1 mouse cellular context compared by ENCODE assay signal in the genomic region with DNA sequence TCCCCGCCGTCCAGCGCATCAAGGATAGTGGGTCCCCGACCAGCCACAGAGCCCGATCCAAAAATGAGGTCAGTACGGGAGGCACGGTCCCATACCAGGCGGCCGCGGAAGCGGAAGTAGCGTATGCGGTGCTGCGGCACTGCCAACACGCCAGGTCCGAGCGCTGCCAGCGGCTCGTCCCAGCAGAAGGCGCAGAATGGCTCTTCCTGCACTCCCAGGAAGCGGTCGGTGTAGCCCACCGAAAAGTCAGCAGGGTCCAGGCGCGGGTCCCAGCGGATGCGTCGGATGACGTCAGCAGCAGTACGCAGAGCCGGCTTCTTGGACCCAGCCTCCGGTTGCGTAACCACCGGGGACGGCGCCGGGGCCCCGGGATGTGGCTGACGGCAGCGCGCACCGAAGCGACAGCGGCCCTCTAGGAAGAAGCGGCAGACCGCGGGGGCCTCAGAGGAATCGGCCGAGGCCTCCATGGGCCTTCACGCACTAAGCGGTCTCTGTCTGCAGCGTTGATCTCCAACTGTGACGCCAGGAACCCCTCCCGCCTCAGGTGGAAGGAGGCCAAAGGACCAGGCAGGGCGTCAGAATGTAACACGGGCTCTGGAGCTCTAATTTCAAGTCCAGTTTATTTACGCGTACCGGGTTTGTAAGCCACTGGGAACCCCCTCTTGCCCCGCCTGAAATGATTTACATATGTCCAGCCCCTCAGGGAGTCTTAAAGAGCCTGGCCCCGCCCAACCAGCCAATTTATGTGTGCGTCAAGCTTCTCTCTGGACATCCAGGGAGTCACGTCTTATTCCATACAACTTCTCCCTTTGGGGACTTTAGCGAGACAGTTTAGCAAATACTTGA.
A peak's percentile ranks its signal among the peaks of the same experiment; 100 is the strongest.
TF ChIP-seq lines count a peak whose summit lies in the region.

No protein-coding gene starts in this region.

TF ChIP-seq in myocyte, 11 proteins besides CTCF, POLR2A, EP300 and RAD21:
- TF ChIP-seq CEBPB (IDR thresholded peaks at IDR 0.05; ENCODE audit: insufficient read depth, poor library complexity, severe bottlenecking) (peak; percentile 85), MYOD1 (IDR thresholded peaks at IDR 0.05; ENCODE audit: control insufficient read depth in 1 of 3, insufficient read length in 2 of 3, low read depth in 2 of 3) (no peak), MYOG (IDR thresholded peaks at IDR 0.05; ENCODE audit: control insufficient read depth in 1 of 3, insufficient read depth in 1 of 3, insufficient read length in 2 of 3, low read depth in 2 of 3) (peak in 1 of 3 experiments; percentile 24), MAX (IDR thresholded peaks at IDR 0.05; ENCODE audit: low read depth) (no peak), TCF3 (IDR thresholded peaks at IDR 0.05; ENCODE audit: insufficient read length, low read depth) (no peak), SRF (IDR thresholded peaks at IDR 0.05; ENCODE audit: control insufficient read depth, insufficient read length, low read depth) (no peak), USF1 (IDR thresholded peaks at IDR 0.05; ENCODE audit: low read depth) (no peak), E2F4 (IDR thresholded peaks at IDR 0.05; ENCODE audit: insufficient read depth) (no peak), POLR2AphosphoS2 (IDR thresholded peaks at IDR 0.05; ENCODE audit: insufficient read length, low read depth) (peak; percentile 94)
